Mouse (Mus musculus) embryonic facial prominence, embryonic 12.5 days (tissue): Measurements from ENCODE around the gene Casd1. TPM values are rescaled to one million over a fixed set of nuclear protein-coding genes. Genes with fewer than 3 reads are reported as not detected.
A peak's percentile ranks its signal among the peaks of the same experiment; 100 is the strongest.

ENCODE experiments used
- ATAC-seq: fragments of 200-750 bp; cut with Nextera tagmentation; 2 replicates; pipeline ENCODE4 v1.8.0; 2017; ENCODE audit not compliant: insufficient number of reproducible peaks, insufficient read depth, low FRiP score, low TSS enrichment
- H3K27ac ChIP-seq: fragments of 300-500 bp; sonication (generic); 2 replicates; pipeline ENCODE4 v1.5.1; 2016; ENCODE audit warnings: mild to moderate bottlenecking
- H3K27me3 ChIP-seq: fragments of 300-500 bp; sonication (generic); 2 replicates; pipeline ENCODE4 v1.6.1; 2016; ENCODE audit warnings: mild to moderate bottlenecking, moderate library complexity
- H3K36me3 ChIP-seq: fragments of 300-500 bp; sonication (generic); 2 replicates; pipeline ENCODE4 v1.6.1; 2016; ENCODE audit warnings: mild to moderate bottlenecking
- H3K4me1 ChIP-seq: fragments of 300-500 bp; sonication (generic); 2 replicates; pipeline ENCODE4 v1.6.1; 2016
- H3K4me2 ChIP-seq: fragments of 300-500 bp; sonication (generic); replicated peaks from 2 replicates; pipeline ENCODE4 v1.6.1; 2016; ENCODE audit warnings: mild to moderate bottlenecking, moderate library complexity
- H3K4me3 ChIP-seq: fragments of 300-500 bp; sonication (generic); 2 replicates; pipeline ENCODE4 v1.5.1; 2016; ENCODE audit warnings: mild to moderate bottlenecking
- H3K9ac ChIP-seq: fragments of 300-500 bp; sonication (generic); 2 replicates; pipeline ENCODE4 v1.6.1; 2016; ENCODE audit warnings: mild to moderate bottlenecking, moderate library complexity
- H3K9me3 ChIP-seq: fragments of 300-500 bp; sonication (generic); 2 replicates; pipeline ENCODE4 v1.6.1; 2016; ENCODE audit warnings: mild to moderate bottlenecking, moderate library complexity
- WGBS: fragments of 180-500 bp; shearing (Covaris S2); methylation state at CpG from one replicate; pipeline ENCODE4 v1.1.7; 2016; 5-methylcytosine and 5-hydroxymethylcytosine counted together
- polyA plus RNA-seq: library from polyadenylated mRNA; unstranded; fragments of >200 nt; fragmentation: Nextera tagmentation; extraction: Ambion mirVana; gene quantifications from 2 replicates; pipeline ENCODE4 v1.2.1, GENCODE M21; 2016

Casd1 gene
- polyA plus RNA-seq, 1 experiment from 2014 or later = 42.7 TPM

DNA sequence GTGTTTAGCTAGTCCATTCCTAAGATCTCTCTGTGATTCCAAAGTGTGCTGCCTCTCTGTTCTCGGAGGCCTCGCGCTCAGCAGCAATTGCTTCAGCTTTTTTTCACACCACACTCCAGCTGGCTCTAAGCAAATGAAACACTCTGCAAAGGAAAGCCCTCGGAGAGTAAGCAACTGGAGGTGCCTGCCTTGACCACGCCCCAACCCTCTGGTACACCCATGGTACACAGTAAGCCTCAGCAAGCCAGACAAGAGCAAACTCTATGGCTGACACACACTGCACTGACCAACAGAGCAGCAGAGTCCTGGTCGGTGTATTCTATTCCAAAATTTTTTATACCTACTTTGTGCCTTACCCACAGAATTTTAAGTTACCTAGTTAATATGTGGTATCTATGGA lies 17.2 kb upstream of the Casd1 start:
- no peak overlapping the region for H3K9ac ChIP-seq
- H3K9me3 ChIP-seq = no peaks in the 10 kb centered on the region
- no peak overlapping the region for H3K4me3 ChIP-seq
- H3K4me2 ChIP-seq = no peak overlapping the region
- no peaks in the 10 kb centered on the region for H3K36me3 ChIP-seq
- 55% methylated on average over 6 of the region's 6 CpGs for WGBS
- ATAC-seq = no peak
- H3K27me3 ChIP-seq = no peaks in the 10 kb centered on the region
- H3K4me1 ChIP-seq = no peaks in the 10 kb centered on the region
- no peak overlapping the region for H3K27ac ChIP-seq

- no peak overlapping the region for H3K27ac ChIP-seq
- WGBS = 84% methylated on average over 4 of the region's 4 CpGs
- ATAC-seq = no peak
- no peak overlapping the region for H3K4me3 ChIP-seq
- no peaks in the 10 kb centered on the region for H3K4me1 ChIP-seq
- H3K9me3 ChIP-seq = no peaks in the 10 kb centered on the region
- no peaks in the 10 kb centered on the region for H3K27me3 ChIP-seq
- no peak overlapping the region for H3K4me2 ChIP-seq
- no peak overlapping the region for H3K9ac ChIP-seq
- H3K36me3 ChIP-seq = no peaks in the 10 kb centered on the region
Measured at GRCm38 (mm10) chr6:4587946-4588345, 12.7 kb upstream of the Casd1 start.

GRCm38 (mm10) chr6:4588722-4589121 lies 11.9 kb upstream of the Casd1 start:
- H3K9ac ChIP-seq = no peak overlapping the region
- H3K36me3 ChIP-seq = no peaks in the 10 kb centered on the region
- H3K4me1 ChIP-seq = no peaks in the 10 kb centered on the region
- H3K4me3 ChIP-seq = no peak overlapping the region
- H3K9me3 ChIP-seq = no peaks in the 10 kb centered on the region
- no peak overlapping the region for H3K27ac ChIP-seq
- H3K4me2 ChIP-seq = no peak overlapping the region
- no peaks in the 10 kb centered on the region for H3K27me3 ChIP-seq
- ATAC-seq = no peak
- WGBS = 91% methylated on average over 3 of the region's 3 CpGs

DNA sequence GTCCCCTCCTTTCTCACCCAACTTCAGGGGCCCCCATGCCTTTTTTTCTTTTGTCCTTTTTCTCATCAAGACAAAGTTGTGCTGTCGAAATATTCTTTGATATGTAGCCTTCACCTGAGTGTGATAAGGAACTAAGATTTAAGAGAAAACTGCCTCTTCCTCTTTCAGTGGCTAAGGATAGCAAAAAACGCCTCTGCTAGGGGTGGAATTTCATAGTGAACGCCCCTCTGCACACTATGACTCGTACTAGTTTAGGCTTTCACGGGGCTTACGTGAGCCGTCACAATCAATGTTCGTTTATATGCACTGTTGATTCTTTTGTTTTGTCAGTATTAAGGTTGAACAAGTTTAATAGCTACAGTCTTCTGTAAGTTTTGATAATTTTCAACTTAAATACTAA lies 10.6 kb upstream of the Casd1 start:
- 67% methylated on average over 8 of the region's 8 CpGs for WGBS
- ATAC-seq = no peak

DNA sequence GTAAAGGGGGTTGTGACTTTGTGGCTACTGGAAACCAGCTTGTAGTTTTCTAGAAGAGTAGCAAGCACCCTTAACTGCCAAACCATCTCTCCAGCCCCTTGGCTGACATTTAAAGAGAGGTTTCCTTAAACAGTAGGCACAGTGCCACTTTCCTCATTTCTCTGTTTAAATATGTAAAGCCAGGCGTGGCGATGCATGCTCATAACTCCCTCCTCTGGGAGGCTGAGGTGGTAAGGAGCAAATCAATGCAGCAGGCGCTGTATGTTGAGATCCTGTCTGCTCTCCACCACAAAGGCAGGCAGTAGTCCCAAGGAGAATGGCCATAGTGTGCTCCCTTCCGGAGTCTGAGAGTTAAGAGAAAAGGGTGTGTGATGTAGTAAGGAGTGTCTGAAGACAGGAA lies 2.9 kb upstream of the Casd1 start:
- no peak for ATAC-seq
- Histone ChIP-seq H3K36me3 (no peaks in the 10 kb centered on the region), H3K4me1 (peaks cover 9% of the 10 kb centered on the region), H3K9ac (no peak overlapping the region), H3K27me3 (no peaks in the 10 kb centered on the region), H3K27ac (no peak overlapping the region), H3K9me3 (no peaks in the 10 kb centered on the region), H3K4me3 (no peak overlapping the region), H3K4me2 (no peak overlapping the region)
- WGBS = 76% methylated on average over 4 of the region's 4 CpGs

More for the DNA sequence above, 10.6 kb upstream of the Casd1 start:
- Histone ChIP-seq H3K27ac (no peak overlapping the region), H3K4me2 (no peak overlapping the region), H3K9me3 (no peaks in the 10 kb centered on the region), H3K36me3 (no peaks in the 10 kb centered on the region), H3K4me1 (no peaks in the 10 kb centered on the region), H3K9ac (no peak overlapping the region), H3K4me3 (no peak overlapping the region), H3K27me3 (no peaks in the 10 kb centered on the region)

DNA sequence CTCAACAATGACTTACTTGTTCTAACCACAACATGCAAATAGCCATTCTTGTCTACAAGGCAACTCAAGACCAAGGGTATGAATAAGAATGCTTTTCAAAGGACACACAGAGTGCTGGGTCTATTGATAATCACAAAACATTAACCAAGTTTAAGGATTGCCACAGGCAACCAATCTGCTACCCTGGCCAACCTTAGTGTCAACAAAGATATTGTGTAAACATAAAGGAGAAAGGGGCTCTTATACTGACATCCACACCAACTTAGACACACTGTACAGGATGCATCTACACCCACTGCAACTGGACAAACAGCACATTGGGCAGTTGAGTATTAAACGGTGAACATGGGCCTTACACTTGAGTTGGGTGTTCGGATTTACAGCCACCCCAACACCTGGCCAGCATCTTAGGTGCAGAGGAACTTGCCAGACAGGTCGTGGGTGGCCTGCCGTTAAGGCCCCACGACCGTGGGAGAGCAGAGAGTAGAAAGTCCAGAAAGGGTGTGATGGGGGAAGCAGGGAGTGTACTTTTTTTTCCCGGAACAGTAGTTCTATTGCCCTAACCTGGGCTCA lies 468 bp upstream of the Casd1 start:
- WGBS = 21% methylated on average over 7 of the region's 7 CpGs
- ATAC-seq = peak; percentile 18

DNA sequence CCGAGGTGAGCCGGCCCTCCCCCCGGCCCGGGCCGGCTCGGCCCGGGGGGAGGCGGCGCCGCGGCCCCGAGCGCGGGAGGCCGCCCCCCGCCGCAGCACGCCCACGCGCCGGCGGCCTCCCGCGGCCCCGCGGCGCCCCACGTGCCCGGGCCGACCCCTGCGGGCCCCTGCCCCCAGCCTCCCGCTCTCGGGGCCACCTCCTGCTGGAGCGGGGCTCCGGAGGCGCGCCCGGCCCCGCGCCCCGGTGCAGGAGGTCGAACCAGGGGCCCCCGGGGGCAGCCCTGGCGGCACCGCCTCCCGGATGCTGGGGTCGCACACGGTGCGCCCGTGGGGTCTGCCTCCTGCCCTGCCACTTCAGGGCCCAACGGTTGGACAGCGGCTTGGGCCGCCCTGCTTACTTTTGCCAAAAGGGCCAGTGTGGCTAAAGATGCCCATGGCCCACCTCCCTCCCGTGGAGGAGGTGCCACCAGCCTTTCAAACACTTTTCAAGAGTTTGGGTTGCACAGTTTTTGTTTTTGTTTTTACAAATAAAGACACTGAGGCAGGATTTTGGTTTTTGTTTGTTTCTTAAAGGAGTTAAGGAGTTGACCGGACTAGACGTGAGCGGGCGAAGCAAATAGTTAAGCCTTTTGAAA lies 775 bp downstream of the Casd1 start:
- Histone ChIP-seq H3K36me3 (no peaks in the 10 kb centered on the region), H3K4me1 (peaks cover 26% of the 10 kb centered on the region), H3K27ac (peak overlapping the region; percentile 97), H3K27me3 (no peaks in the 10 kb centered on the region), H3K9ac (peak overlapping the region; percentile 91), H3K4me3 (peak overlapping the region; percentile 73), H3K4me2 (peak overlapping the region; percentile 76), H3K9me3 (no peaks in the 10 kb centered on the region)
- WGBS = 4% methylated on average over 42 of the region's 58 CpGs
- ATAC-seq = peak; percentile 45; the same call in 1 of the 2 replicates

More for the DNA sequence above, 468 bp upstream of the Casd1 start:
- Histone ChIP-seq H3K4me2 (peak overlapping the region; percentile 76), H3K9me3 (no peaks in the 10 kb centered on the region), H3K4me1 (peaks cover 25% of the 10 kb centered on the region), H3K9ac (peak overlapping the region; percentile 91), H3K4me3 (peak overlapping the region; percentile 73), H3K36me3 (no peaks in the 10 kb centered on the region), H3K27ac (peak overlapping the region; percentile 97), H3K27me3 (no peaks in the 10 kb centered on the region)

DNA sequence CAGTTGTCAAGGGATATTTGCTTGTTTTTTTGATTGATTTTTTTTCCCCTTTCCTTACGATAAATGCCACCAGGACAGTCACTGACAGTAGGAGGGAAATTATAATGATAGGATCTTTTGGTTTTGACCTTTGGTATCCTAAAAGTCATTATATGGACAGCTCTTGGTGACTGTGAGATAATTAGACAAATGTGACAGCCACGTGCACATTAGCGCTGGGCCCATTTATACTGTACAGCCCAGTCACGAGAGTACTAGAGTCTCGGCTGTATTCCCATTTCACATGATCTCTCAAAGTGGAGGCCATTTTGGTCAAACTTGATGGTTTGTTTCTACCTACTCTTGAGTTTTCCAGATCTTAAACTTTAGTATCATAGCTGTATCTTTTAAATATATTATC lies 1.4 kb downstream of the Casd1 start:
- H3K4me3 ChIP-seq = peak overlapping the region; percentile 73
- H3K27ac ChIP-seq = no peak overlapping the region
- ATAC-seq = no peak
- peaks cover 28% of the 10 kb centered on the region for H3K4me1 ChIP-seq
- no peaks in the 10 kb centered on the region for H3K36me3 ChIP-seq
- no peak overlapping the region for H3K9ac ChIP-seq
- no peaks in the 10 kb centered on the region for H3K27me3 ChIP-seq
- H3K9me3 ChIP-seq = no peaks in the 10 kb centered on the region
- 47% methylated on average over 5 of the region's 5 CpGs for WGBS
- H3K4me2 ChIP-seq = peak overlapping the region; percentile 76

DNA sequence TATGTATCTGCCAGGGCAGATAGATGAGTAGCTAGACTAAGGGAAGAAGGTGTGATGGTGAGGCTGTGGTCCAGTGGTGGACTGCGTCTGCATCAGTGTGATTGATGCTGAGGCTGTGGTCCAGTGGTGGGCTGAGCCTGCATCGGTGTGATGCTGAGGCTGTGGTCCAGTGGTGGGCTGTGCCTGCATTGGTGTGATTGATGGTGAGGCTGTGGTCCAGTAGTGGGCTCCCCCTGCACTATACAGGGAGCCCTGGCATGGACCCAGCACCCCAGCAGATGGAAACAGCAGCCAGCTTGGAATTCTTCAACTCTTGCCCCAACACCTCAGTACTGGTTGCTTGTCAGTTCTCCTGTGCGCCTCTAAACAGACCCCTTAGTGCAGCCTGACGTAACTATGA lies 5.8 kb downstream of the Casd1 start:
- Histone ChIP-seq H3K4me2 (no peak overlapping the region), H3K36me3 (0 out of 2 replicates have a peak, but pooled peaks cover 5% of the 10 kb centered on the region), H3K9ac (no peak overlapping the region), H3K4me1 (peaks cover 24% of the 10 kb centered on the region), H3K27me3 (no peaks in the 10 kb centered on the region), H3K4me3 (no peak overlapping the region), H3K9me3 (no peaks in the 10 kb centered on the region), H3K27ac (no peak overlapping the region)
- 80% methylated on average over 4 of the region's 4 CpGs for WGBS
- ATAC-seq = 0 out of 2 replicates have a peak, but pooled peaks have one; percentile 64

GRCm38 (mm10) chr6:4610216-4610896 lies 9.7 kb downstream of the Casd1 start:
- no peak overlapping the region for H3K9ac ChIP-seq
- no peaks in the 10 kb centered on the region for H3K27me3 ChIP-seq
- 88% methylated on average over 4 of the region's 4 CpGs for WGBS
- no peak overlapping the region for H3K4me2 ChIP-seq
- no peak for ATAC-seq
- peaks cover 6% of the 10 kb centered on the region; the same call in 1 of the 2 replicates for H3K4me1 ChIP-seq
- H3K9me3 ChIP-seq = no peaks in the 10 kb centered on the region
- H3K36me3 ChIP-seq = peaks cover 12% of the 10 kb centered on the region
- no peak overlapping the region for H3K27ac ChIP-seq
- H3K4me3 ChIP-seq = no peak overlapping the region

- 86% methylated on average over 4 of the region's 4 CpGs for WGBS
- no peak for ATAC-seq
- Histone ChIP-seq H3K9me3 (no peaks in the 10 kb centered on the region), H3K27ac (no peak overlapping the region), H3K4me2 (no peak overlapping the region), H3K27me3 (no peaks in the 10 kb centered on the region), H3K9ac (no peak overlapping the region), H3K4me3 (no peak overlapping the region), H3K4me1 (peaks cover 3% of the 10 kb centered on the region; the same call in 1 of the 2 replicates), H3K36me3 (peaks cover 16% of the 10 kb centered on the region)
Measured at GRCm38 (mm10) chr6:4611853-4612252, 11.2 kb downstream of the Casd1 start.

DNA sequence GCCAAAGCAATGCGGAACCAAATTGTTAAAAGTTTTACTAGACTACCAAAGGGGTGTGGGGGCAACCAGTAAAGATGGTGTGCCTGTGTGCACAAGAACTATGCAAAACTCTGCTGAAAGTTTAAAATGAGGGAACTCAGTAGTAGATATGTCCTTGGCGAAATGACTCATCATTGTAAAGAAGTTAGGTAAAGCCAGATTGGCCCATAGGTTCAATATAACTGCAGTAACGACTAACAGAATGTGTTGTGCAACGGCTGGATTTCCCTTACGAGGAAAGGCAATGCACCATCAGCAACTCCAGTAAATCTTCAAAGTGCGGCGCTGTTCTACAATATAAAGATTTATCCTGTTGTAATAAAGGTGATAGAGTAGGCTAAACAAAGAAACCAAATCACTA lies 11.8 kb downstream of the Casd1 start:
- Histone ChIP-seq H3K4me2 (no peak overlapping the region), H3K9ac (no peak overlapping the region), H3K4me1 (peaks cover 1% of the 10 kb centered on the region; the same call in 1 of the 2 replicates), H3K27ac (no peak overlapping the region), H3K36me3 (peaks cover 16% of the 10 kb centered on the region), H3K27me3 (no peaks in the 10 kb centered on the region), H3K9me3 (no peaks in the 10 kb centered on the region), H3K4me3 (no peak overlapping the region)
- WGBS = 92% methylated on average over 7 of the region's 7 CpGs
- no peak for ATAC-seq
